Mouse (Mus musculus): ENCODE measurements around the gene Ippk. TPM values are rescaled to one million over a fixed set of nuclear protein-coding genes. Genes with fewer than 3 reads are reported as not detected.

Ippk gene
- polyA plus RNA-seq, 2 experiments from 2014 or later = 2.7 to 4.6 TPM

- no peak for ATAC-seq
These were observed 12.4 kb downstream of the Ippk start for GRCm38 (mm10) chr13:49433268-49434029.

DNA sequence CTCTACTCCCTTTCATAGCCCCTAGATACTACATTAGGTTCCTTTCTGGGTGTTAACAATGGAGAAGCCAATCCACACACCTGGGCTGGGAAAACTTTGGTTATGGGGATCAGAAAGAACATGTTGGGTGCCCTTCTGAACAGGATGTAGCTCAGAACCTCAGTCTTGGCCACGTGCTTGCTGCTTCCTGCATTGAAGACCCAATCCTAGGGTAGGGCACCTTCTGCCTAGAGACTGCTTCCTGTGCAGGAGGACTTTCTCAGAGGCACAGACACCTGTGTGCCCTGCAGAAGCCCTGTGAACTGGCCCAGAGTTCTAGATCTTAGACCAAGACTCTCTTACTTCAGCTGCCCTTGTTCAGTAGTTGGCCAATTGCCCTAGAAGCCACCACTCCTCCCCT lies 14.7 kb downstream of the Ippk start:
- ATAC-seq = peak; percentile 73

DNA sequence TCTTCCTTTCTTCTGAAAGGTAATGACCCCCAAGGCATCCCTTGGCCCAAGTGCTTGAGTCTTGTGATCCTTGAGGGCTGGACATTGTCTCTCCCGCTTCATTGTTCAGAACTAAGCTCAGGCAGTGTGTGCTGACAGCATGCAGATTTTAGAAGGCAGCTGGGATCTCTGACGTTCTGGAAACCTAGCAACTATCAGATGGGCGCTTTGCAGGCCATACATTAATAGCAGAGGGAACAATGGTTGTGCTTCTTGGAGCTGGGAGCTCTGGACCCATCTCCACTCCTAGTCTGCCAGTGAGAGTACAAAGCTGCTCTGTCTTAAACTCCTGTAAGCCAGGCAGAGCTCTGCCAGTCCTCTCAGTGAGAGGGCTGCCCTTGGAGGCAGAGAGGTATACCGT lies 15.1 kb downstream of the Ippk start:
- ATAC-seq = no peak

- no peak for ATAC-seq
These were observed 23.4 kb downstream of the Ippk start for GRCm38 (mm10) chr13:49444451-49444850.

GRCm38 (mm10) chr13:49449318-49449749 lies 28.3 kb downstream of the Ippk start:
- ATAC-seq = peak; percentile 88

- ATAC-seq = no peak
These were observed 39.2 kb downstream of the Ippk start for GRCm38 (mm10) chr13:49460276-49460675.

DNA sequence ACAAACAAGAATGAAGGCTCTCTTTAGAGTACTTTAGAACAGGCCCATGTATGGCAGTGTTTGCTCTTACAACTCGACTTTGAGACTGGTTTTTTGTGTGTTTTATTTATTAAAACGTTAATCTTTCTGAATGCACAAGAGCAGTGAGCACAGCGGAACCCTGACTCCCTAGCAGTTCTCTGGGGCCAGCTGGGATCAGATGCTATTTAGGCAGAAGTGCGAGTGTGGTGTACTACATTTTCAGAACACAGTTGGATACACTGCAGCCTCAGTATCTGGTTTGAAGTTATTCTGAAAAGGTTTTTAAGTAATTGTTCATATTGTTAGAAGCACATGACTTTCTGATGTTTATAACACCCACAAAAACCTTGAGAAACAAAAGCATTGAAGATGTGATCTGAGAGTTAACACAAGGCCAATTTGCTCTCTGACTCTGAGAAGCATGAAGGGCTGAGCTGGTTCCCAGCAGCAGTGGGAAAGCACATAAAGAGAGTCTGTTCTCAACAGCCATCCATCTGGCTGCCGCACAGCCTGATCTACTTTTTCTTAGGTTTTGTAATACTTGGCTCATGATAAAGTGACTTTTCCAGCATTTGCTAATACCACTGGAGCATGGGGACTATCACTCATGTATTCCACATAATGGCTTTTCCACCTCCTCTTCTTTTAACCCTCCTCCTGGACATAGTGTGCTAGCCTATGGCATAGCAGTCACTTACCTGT lies 39.8 kb downstream of the Ippk start:
- no peak for ATAC-seq

GRCm38 (mm10) chr13:49461458-49462132 lies 40.5 kb downstream of the Ippk start:
- ATAC-seq = no peak

- no peak for ATAC-seq
These were observed 41.9 kb downstream of the Ippk start for GRCm38 (mm10) chr13:49462921-49463320.

DNA sequence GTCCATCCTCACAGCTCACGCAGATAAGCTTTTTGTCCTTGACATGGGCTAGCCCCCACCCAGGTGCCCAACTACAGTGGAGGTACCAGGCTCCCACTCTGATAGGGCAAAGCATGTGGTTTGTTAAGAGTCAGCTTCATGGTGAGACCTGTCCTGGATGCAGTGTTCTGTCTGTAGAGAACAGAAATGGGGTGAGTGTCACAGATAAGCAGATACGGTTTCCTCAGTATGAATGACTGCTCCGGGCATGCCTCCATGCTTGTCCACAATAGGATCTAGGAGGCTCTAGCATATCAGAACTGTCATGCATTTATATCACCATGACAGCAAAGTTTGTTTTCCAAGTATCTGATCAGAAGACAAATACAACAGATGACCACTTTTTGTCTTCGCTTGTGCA lies 44.8 kb downstream of the Ippk start:
- no peak for ATAC-seq

DNA sequence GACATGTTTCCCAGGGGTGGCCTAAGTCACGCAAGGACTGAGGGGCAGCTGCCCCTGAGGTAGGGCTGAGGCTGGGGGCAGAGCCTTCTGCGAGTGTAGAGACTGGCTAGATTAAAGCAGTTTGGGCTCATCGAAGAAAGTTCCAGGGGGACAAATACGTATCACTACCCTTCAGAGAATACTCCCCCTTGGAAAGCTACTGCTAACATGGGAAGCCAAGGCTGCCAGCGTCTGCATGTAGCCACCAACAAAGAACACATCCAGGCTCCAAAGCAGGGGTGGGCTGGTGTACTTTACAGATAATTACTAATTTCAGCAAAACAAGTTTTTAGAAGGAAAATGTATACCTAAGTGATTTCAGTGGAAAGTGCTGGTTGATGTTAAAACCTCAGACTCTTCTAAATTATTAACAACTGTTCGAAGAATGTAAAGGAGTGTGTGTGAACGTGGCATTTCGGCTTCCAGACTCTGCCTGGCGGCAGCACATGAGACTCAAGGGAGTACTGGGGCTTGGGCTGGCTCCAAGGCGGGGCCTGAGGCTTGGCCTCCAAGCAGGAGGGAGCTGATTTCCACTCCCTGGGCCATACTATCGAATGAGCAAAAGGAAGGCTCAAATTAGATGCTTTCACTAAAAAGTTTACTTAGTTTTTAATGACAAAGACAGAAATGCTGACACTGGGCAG lies 45.5 kb downstream of the Ippk start:
- ATAC-seq = no peak

DNA sequence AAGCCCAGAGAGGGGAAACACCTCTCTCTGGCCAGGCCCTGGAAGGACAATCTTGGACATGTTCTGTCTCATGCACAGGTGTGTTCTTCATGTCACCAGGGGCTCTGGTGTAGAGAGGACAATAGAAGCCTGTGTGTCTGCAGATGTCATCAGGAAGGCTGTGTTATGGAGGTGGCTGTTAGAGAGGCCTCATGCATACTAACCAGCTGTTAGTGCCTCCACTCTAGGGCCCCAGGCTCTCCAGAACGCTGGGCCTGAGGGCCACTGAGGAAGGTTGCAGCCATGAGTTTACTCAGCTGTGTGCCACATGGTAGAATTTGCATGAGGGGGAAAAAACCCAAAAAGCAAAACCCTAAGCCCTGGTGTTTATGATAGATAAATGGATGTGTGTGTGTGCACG lies 46.5 kb downstream of the Ippk start:
- no peak for ATAC-seq

DNA sequence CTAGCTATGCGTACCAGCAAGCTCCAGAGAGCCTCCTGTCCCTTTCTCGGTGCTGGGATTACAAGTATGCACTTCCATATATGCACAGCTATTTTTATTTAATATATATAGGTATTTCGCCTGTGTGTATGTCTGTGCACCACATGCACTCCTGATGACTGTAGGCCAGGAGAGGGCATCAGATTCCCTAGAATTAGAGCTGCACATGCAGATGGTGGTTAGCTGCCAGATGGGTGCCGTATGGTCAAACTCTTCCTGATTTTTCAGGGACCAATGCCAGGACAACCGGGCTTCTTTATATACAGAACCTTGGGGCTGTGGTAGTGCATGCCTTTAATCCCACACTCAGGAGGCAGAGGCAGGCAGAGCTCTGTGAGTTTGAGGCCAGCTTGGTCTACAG lies 48.0 kb downstream of the Ippk start:
- ATAC-seq = no peak

DNA sequence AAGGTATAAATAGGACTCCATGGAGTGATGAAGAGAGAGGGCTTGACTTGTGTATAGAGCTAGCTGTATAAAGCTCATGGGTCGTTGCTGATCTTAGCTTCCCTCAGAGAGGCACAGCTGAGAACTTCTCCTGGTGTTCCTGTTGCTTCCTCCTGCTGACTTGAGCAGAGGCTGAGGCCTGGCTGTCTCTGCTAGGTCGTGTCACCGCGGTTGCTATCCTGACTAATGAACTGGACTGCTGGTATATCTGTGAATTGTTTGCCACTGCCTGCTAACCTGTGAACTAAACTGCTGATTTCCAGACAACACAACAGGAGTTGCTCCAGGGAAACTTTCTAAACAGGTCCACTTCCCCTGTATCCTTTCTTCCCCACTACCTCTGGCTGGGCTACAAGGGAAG lies 49.3 kb downstream of the Ippk start:
- no peak for ATAC-seq

GRCm38 (mm10) chr13:49470806-49471205 lies 49.8 kb downstream of the Ippk start:
- ATAC-seq = no peak

DNA sequence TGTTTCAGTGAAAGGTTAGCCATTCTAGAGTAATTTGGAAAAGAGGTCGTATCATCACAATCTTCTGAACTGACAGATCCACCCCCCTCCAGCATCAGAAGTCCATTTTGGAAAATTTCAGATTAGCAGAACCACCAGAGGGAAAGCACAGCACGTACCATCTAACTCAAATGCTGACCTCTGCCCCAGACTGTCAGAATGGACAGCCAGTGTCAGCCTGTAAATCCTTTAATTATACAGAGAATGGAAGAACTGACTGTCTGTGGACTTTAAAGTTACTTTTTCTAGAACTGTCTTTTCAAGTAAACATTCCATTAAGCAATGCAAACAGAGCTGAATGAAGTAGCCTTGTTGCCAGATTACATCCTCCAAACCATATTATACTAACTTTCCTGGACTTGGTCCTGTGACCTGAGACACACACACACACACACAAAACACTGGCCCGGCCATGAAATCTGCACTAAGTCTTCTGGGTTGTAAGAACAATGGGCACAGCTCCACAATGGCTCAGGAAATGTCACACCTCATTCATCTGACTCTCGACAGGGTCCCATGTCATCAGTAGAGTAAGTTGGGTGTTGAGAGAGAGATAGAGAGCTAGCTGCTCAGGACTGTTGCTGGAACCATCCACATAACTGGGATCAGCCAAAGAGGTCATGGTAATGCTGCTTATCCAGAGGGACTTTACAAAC lies 51.1 kb downstream of the Ippk start:
- ATAC-seq = no peak

- no peak for ATAC-seq
These were observed 51.6 kb downstream of the Ippk start for GRCm38 (mm10) chr13:49472676-49473005.

GRCm38 (mm10) chr13:49477887-49478286 lies 56.8 kb downstream of the Ippk start:
- no peak for ATAC-seq

GRCm38 (mm10) chr13:49478851-49479374 lies 57.9 kb downstream of the Ippk start:
- no peak for ATAC-seq

- no peak for ATAC-seq
These were observed 58.4 kb downstream of the Ippk start for GRCm38 (mm10) chr13:49479399-49479798.

DNA sequence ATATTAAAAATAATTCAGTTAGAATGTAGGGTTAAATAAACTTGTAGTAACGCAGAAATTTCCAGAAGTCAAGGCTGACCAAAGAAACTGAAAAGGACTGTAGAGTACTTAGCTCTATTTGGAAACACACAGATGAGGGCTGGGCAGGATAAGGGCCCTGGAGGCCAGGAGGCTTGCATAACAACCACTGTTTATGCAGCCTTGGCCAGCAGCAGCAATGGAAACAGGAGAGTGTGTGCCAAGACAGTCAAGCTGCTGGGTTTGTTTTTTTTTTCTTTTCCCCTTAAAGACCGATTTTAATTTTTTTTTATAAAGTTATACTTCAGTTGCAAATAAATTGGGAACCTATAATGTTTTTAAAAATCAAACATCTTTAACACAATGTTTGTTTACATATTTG lies 59.0 kb downstream of the Ippk start:
- ATAC-seq = no peak

DNA sequence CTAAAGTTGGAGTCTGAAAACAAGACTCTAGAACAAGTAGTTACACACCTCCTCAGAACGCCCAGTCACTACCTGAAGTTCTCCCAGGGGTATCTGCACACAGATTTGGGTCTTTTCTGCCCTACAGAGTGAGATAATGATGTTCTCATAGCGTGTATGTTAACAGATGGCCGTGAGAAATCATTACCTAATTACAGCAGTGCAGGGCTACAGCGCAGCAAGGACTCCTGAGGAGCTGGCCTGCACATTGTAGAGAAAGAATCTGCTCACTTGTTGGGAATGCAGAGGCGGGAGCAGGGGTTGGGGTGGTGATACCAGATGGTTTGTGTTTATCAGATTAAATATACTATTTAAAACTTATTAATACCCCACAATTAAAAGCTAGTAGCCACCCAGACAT lies 59.5 kb downstream of the Ippk start:
- no peak for ATAC-seq
